Mouse (Mus musculus) ES-Bruce4 (cell line): ENCODE measurements around the gene March7.

Source experiments
- EP300 ChIP-seq: IDR thresholded peaks from 2 replicates; pipeline ENCODE4 v1.6.1; 2011; ENCODE audit warnings: low read depth, low read length; ENCODE audit not compliant: insufficient read depth
- POLR2A ChIP-seq: IDR thresholded peaks from one replicate; pipeline ENCODE4 v1.8.1; 2011; ENCODE audit warnings: low read length; ENCODE audit not compliant: insufficient read depth

DNA sequence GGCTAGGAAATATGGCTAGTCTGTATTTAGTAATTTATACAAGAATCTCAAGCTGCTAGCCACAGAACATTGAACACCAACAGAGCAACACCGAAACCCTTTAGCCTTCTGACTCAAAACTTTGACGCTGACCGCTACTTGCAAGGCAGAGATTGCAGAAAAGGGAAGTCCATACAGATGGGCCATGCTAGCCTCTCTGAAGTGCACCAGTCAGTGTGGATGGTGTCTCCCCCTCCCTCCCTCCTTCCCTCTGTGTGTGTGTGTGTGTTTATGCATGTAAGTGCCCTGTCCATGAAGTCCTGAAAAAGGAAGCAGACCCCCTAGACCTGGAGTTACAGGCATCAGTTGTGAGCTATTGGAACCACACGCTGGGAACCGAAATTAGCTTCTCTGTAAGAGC, 33.6 kb upstream of the March7 start:
- no peak for TF ChIP-seq POLR2A
- no peak for TF ChIP-seq EP300
